Mouse (Mus musculus): ENCODE measurements around the gene Pnmt.

Gene Pnmt

DNA sequence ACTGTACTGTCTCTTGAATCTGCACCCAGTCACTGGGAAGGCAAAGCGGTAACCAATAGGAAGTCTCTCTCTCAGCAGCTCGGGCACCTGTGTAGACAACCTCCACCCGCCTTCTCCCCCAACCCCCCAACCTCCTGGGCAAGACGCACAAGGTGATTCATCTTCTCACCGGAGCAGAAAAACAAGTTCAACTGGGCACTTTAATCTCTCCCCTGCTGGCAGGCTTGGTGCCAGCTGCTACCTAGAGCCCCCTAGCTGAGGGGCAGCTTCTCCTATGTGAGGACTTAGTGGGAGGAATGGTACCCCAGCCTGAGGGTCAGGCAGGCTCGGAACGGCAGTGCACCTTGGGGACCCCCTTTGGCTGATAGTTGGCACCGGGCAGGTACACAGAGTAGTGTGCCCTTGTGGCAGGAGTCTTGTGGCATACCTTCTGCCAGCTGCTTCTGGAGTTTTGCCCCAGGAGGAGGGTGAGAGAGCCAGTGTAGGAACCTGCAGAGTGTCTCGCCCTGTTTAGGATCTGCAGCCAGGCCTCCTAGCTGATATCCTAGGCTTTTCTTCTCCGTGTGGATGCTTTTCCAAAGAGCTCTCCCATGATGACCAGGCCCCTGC, 32.8 kb downstream of the Pnmt start:
- no peak for DNase-seq

DNA sequence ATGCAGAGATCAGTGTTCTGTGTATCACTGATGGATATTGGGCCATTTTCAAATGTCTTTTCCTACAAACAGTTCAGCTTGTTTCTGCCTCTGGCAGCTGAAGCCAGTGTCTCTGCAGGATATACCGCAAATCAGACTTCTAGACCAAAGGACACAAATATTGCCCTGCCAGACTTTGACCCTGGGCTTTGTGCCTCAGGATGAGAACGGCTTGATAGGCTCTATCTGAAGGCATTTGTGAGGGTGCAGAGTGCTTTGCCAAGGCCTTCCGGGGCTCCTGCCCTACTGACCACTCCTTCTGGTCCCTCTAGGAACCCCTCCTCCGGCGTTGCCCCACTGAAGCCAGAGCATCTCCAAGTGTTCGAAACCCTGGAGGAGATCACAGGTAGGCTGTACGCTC, 40.3 kb downstream of the Pnmt start:
- no peak for DNase-seq

DNA sequence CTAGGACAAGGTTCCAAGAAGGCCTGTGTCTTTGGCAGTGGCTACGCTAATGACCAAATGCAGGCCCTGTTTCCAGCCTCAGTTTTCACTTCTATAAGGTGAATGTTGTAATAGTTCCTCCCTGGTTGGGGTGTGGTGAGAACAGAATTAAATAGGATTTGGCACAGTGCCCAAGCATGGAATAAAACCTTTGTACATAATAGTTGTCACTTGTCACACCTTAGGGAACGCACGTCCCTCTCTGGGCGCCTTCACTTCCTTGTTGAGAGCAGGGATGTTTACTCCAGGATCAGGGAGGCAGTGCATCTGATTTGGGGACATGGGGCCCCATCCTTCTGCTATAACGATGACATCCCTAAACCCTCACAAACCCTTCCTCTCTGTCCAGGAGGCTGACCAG, 42.2 kb downstream of the Pnmt start:
- DNase-seq: no peak

DNA sequence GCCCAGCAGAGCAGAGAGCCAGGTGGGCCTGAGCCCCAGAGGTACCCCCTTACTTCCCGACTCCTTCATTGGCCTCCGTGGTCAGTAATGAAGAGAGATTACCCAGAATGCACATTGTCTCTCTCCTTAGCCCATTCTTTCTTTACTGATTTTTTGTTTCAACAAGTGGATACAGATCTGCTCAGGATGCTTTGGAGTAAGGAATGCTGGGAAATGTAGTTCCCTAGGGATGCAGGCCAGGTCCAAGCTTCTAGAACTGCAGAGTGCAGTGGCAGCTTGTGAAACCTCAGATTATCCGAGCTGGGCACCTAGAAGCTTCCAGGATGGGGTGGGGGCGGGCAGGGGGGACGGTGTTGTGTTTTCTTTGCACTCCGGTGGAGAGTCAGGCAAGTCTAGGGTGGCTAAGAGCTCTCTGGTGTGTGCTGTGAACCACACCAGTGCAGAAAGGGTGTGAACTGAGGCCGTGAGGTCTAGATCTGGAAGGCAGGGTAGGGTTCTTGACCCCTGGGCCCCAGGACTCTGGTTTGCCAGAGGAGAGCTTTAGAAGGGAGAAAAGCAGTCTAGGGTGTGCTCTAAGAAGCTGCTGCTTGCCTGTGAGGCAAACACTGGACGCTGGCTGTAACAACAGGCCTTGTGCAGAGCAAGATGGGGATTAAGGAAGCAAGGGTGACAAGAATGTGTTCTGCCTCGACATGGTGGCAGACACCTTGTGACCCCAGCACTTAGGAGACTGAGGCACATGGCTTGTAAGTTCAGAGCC, 45.7 kb downstream of the Pnmt start:
- no peak for DNase-seq

DNA sequence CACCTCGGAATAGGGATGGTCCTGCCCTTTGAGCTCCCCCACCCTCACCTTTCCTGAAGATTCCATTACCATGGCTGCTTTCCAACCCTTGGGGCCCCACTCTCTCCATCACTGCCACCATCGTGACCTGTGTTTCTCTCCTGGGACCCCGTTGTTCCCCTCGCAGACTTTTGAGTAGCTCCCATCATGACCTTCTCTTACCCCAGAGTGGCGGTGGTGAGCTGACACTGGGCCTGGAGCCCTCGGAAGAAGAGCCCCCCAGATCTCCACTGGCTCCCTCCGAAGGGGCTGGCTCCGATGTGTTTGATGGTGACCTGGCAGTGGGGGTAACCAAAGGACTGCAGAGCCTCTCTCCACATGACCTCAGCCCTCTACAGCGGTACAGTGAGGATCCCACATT, 49.5 kb downstream of the Pnmt start:
- DNase-seq: no peak

DNA sequence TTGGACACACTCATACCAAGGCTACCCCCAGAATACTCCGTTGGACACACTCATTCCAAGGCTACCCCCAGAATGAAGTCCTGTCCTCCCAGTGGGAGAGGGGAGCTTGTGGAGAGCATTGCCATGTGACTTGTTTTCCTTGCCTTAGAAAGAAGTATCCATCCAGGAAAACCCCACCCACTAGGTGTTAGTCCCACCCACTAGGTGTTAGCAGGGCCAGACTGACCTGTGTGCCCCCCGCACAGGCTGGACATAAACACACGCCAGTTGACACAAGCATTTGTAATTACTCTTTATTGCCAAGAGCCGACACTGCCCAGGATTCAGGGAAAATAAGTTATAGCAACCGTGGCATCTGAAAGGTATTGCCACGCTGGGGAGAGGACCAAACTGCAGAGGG, 51.2 kb downstream of the Pnmt start:
- DNase-seq: no peak
